Mouse (Mus musculus): ENCODE results near the gene Magi1. TPM values are rescaled to one million over a fixed set of nuclear protein-coding genes. Genes with fewer than 3 reads are reported as not detected.

Magi1 gene
- polyA plus RNA-seq, 1 experiment: 158 TPM

- TF ChIP-seq POLR2A (IDR thresholded peaks at IDR 0.05; ENCODE audit: insufficient read depth, low read depth, low read length) (no peak), CTCF (IDR thresholded peaks at IDR 0.05; ENCODE audit: insufficient read depth, low read depth, low read length) (no peak)
Observed at GRCm38 (mm10) chr6:94264183-94264941, 19.4 kb downstream of the Magi1 start.

GRCm38 (mm10) chr6:94260831-94261230 lies 22.9 kb downstream of the Magi1 start:
- Histone ChIP-seq H3K4me1 (ENCODE audit: control insufficient read depth, insufficient read depth, low read length) (no peaks in the 10 kb centered on the region), H3K27ac (ENCODE audit: insufficient read depth, low read depth, low read length) (no peak overlapping the region), H3K4me3 (ENCODE audit: insufficient read depth, low read depth, low read length) (no peak overlapping the region)
- TF ChIP-seq CTCF (IDR thresholded peaks at IDR 0.05; ENCODE audit: insufficient read depth, low read depth, low read length) (no peak), POLR2A (IDR thresholded peaks at IDR 0.05; ENCODE audit: insufficient read depth, low read depth, low read length) (no peak)
- WGBS: 93% methylated on average over 5 of the region's 5 CpGs

More at GRCm38 (mm10) chr6:94264183-94264941, 19.4 kb downstream of the Magi1 start:
- WGBS: 79% methylated on average over 7 of the region's 7 CpGs
- Histone ChIP-seq H3K27ac (ENCODE audit: insufficient read depth, low read depth, low read length) (no peak overlapping the region), H3K4me1 (ENCODE audit: control insufficient read depth, insufficient read depth, low read length) (no peaks in the 10 kb centered on the region), H3K4me3 (ENCODE audit: insufficient read depth, low read depth, low read length) (no peak overlapping the region)

- no peak overlapping the region for H3K4me3 ChIP-seq (ENCODE audit: insufficient read depth, low read depth, low read length)
- TF ChIP-seq POLR2A (IDR thresholded peaks at IDR 0.05; ENCODE audit: insufficient read depth, low read depth, low read length): no peak
- no peak for TF ChIP-seq CTCF (IDR thresholded peaks at IDR 0.05; ENCODE audit: insufficient read depth, low read depth, low read length)
- H3K4me1 ChIP-seq (ENCODE audit: control insufficient read depth, insufficient read depth, low read length): no peaks in the 10 kb centered on the region
- WGBS: 98% methylated on average over 2 of the region's 2 CpGs
- no peak overlapping the region for H3K27ac ChIP-seq (ENCODE audit: insufficient read depth, low read depth, low read length)
Observed at GRCm38 (mm10) chr6:94259981-94260380, 23.7 kb downstream of the Magi1 start.

- Histone ChIP-seq H3K4me1 (ENCODE audit: control insufficient read depth, insufficient read depth, low read length) (no peaks in the 10 kb centered on the region), H3K4me3 (ENCODE audit: insufficient read depth, low read depth, low read length) (no peak overlapping the region), H3K27ac (ENCODE audit: insufficient read depth, low read depth, low read length) (no peak overlapping the region)
- no peak for TF ChIP-seq CTCF (IDR thresholded peaks at IDR 0.05; ENCODE audit: insufficient read depth, low read depth, low read length)
- TF ChIP-seq POLR2A (IDR thresholded peaks at IDR 0.05; ENCODE audit: insufficient read depth, low read depth, low read length): no peak
- 83% methylated on average over 3 of the region's 3 CpGs for WGBS
Observed at GRCm38 (mm10) chr6:94257831-94258173, 25.9 kb downstream of the Magi1 start.

- 90% methylated on average over 12 of the region's 12 CpGs for WGBS
- H3K27ac ChIP-seq (ENCODE audit: insufficient read depth, low read depth, low read length): no peak overlapping the region
- no peak overlapping the region for H3K4me3 ChIP-seq (ENCODE audit: insufficient read depth, low read depth, low read length)
- no peak for TF ChIP-seq CTCF (IDR thresholded peaks at IDR 0.05; ENCODE audit: insufficient read depth, low read depth, low read length)
- no peak for TF ChIP-seq POLR2A (IDR thresholded peaks at IDR 0.05; ENCODE audit: insufficient read depth, low read depth, low read length)
- no peaks in the 10 kb centered on the region for H3K4me1 ChIP-seq (ENCODE audit: control insufficient read depth, insufficient read depth, low read length)
Observed at GRCm38 (mm10) chr6:94256982-94257830, 26.5 kb downstream of the Magi1 start.

GRCm38 (mm10) chr6:94253943-94254342 lies 29.8 kb downstream of the Magi1 start:
- H3K4me1 ChIP-seq (ENCODE audit: control insufficient read depth, insufficient read depth, low read length): no peaks in the 10 kb centered on the region
- no peak overlapping the region for H3K4me3 ChIP-seq (ENCODE audit: insufficient read depth, low read depth, low read length)
- H3K27ac ChIP-seq (ENCODE audit: insufficient read depth, low read depth, low read length): no peak overlapping the region
- 82% methylated on average over 8 of the region's 8 CpGs for WGBS
- no peak for TF ChIP-seq CTCF (IDR thresholded peaks at IDR 0.05; ENCODE audit: insufficient read depth, low read depth, low read length)
- no peak for TF ChIP-seq POLR2A (IDR thresholded peaks at IDR 0.05; ENCODE audit: insufficient read depth, low read depth, low read length)

GRCm38 (mm10) chr6:94251358-94251945 lies 32.3 kb downstream of the Magi1 start:
- no peaks in the 10 kb centered on the region for H3K4me1 ChIP-seq (ENCODE audit: control insufficient read depth, insufficient read depth, low read length)
- no peak overlapping the region for H3K27ac ChIP-seq (ENCODE audit: insufficient read depth, low read depth, low read length)
- no peak overlapping the region for H3K4me3 ChIP-seq (ENCODE audit: insufficient read depth, low read depth, low read length)
- WGBS: 89% methylated on average over 8 of the region's 8 CpGs
- no peak for TF ChIP-seq CTCF (IDR thresholded peaks at IDR 0.05; ENCODE audit: insufficient read depth, low read depth, low read length)
- no peak for TF ChIP-seq POLR2A (IDR thresholded peaks at IDR 0.05; ENCODE audit: insufficient read depth, low read depth, low read length)

GRCm38 (mm10) chr6:94249286-94249790 lies 34.4 kb downstream of the Magi1 start:
- 95% methylated on average over 9 of the region's 9 CpGs for whole genome bisulfite sequencing
- Histone ChIP-seq H3K27ac (ENCODE audit: insufficient read depth, low read depth, low read length) (no peak overlapping the region), H3K4me1 (ENCODE audit: control insufficient read depth, insufficient read depth, low read length) (no peaks in the 10 kb centered on the region), H3K4me3 (ENCODE audit: insufficient read depth, low read depth, low read length) (no peak overlapping the region)
- TF ChIP-seq CTCF (IDR thresholded peaks at IDR 0.05; ENCODE audit: insufficient read depth, low read depth, low read length) (no peak), POLR2A (IDR thresholded peaks at IDR 0.05; ENCODE audit: insufficient read depth, low read depth, low read length) (no peak)

Data from olfactory bulb, adult 2 months (tissue).